Mouse (Mus musculus) forebrain, embryonic 14.5 days (tissue): ENCODE measurements at regions not wholly inside any gene's neighbourhood (a gene's known extent, or its start where the extent isn't known, plus 50 kb on each side); places are given as distances from the start of the nearest gene placed in this dataset.

Experiments
- ATAC-seq: fragments of 200-750 bp; cut with Nextera tagmentation; 2 replicates; pipeline ENCODE4 v1.8.0; 2017; ENCODE audit warnings: mild to moderate bottlenecking, moderate library complexity
- DNase-seq: peaks from one replicate; pipeline ENCODE4 v3.0.0-alpha.2; 2015; ENCODE audit warnings: low spot score
- H3K27ac ChIP-seq: fragments of 300-500 bp; sonication (generic); 2 replicates; pipeline ENCODE4 v1.5.1; 2014; ENCODE audit warnings: low read depth, mild to moderate bottlenecking, control low read depth, low read length, moderate library complexity
- H3K27me3 ChIP-seq: fragments of 300-500 bp; sonication (generic); replicated peaks from 2 replicates; pipeline ENCODE4 v1.6.1; 2014; ENCODE audit warnings: low read length, control low read depth, mixed read lengths; ENCODE audit not compliant: control insufficient read depth, insufficient read depth
- H3K36me3 ChIP-seq: fragments of 300-500 bp; sonication (generic); 2 replicates; pipeline ENCODE4 v1.6.1; 2014; ENCODE audit warnings: low read length, control low read depth; ENCODE audit not compliant: control insufficient read depth, insufficient read depth
- H3K4me1 ChIP-seq: fragments of 300-500 bp; sonication (generic); 2 replicates; pipeline ENCODE4 v1.6.1; 2014; ENCODE audit warnings: antibody characterized with exemption, low read length, control low read depth; ENCODE audit not compliant: control insufficient read depth, insufficient read depth
- H3K4me2 ChIP-seq: fragments of 300-500 bp; sonication (generic); 2 replicates; pipeline ENCODE4 v1.6.1; 2014; ENCODE audit warnings: mild to moderate bottlenecking, control low read depth, low read length
- H3K4me3 ChIP-seq: fragments of 300-500 bp; sonication (generic); 2 replicates; pipeline ENCODE4 v1.5.1; 2014; ENCODE audit warnings: low read depth, low read length, control low read depth
- H3K9ac ChIP-seq: fragments of 300-500 bp; sonication (generic); 2 replicates; pipeline ENCODE4 v1.6.1; 2014; ENCODE audit warnings: mild to moderate bottlenecking, low read length, control low read depth, moderate library complexity
- H3K9me3 ChIP-seq: fragments of 300-500 bp; sonication (generic); replicated peaks from 2 replicates; pipeline ENCODE4 v1.6.1; 2016; ENCODE audit warnings: low read length, control low read depth, mixed read lengths; ENCODE audit not compliant: control insufficient read depth
- WGBS: fragments of 180-500 bp; shearing (Covaris S2); extraction: QIAGEN DNeasy Blood & Tissue Kit; methylation state at CpG from one replicate; pipeline ENCODE4 v1.1.7; 2014; 5-methylcytosine and 5-hydroxymethylcytosine counted together

GRCm38 (mm10) chr17:4457491-4457890 is 536.6 kb upstream of the Arid1b start:
- H3K9ac ChIP-seq, result no peak overlapping the region

GRCm38 (mm10) chr17:4461541-4461940 is 532.6 kb upstream of the Arid1b start:
- H3K4me2 ChIP-seq, result no peak overlapping the region
- H3K27ac ChIP-seq, result no peak overlapping the region
- WGBS, result 73% methylated on average over 2 of the region's 2 CpGs
- H3K4me1 ChIP-seq, result no peaks in the 10 kb centered on the region
- no peaks in the 10 kb centered on the region for H3K36me3 ChIP-seq
- ATAC-seq, result no peak
- H3K9ac ChIP-seq, result no peak overlapping the region
- H3K27me3 ChIP-seq, result no peaks in the 10 kb centered on the region
- no peaks in the 10 kb centered on the region for H3K9me3 ChIP-seq
- DNase-seq, result no peak
- H3K4me3 ChIP-seq, result no peak overlapping the region

More at GRCm38 (mm10) chr17:4457491-4457890, 536.6 kb upstream of the Arid1b start:
- Histone ChIP-seq H3K4me3 (no peak overlapping the region), H3K4me1 (no peaks in the 10 kb centered on the region), H3K27me3 (no peaks in the 10 kb centered on the region), H3K4me2 (no peak overlapping the region), H3K36me3 (no peaks in the 10 kb centered on the region), H3K27ac (no peak overlapping the region), H3K9me3 (no peaks in the 10 kb centered on the region)
- no peak for DNase-seq
- no peak for ATAC-seq
- 68% methylated on average over 1 of the region's 1 CpGs for WGBS

GRCm38 (mm10) chr17:4464286-4464880 is 529.7 kb upstream of the Arid1b start:
- no peak overlapping the region for H3K9ac ChIP-seq
- ATAC-seq, result no peak
- no peak overlapping the region for H3K4me3 ChIP-seq
- 57% methylated on average over 2 of the region's 2 CpGs for whole genome bisulfite sequencing
- peak; percentile 12 for DNase-seq
- no peaks in the 10 kb centered on the region for H3K9me3 ChIP-seq
- H3K27me3 ChIP-seq, result no peaks in the 10 kb centered on the region
- no peaks in the 10 kb centered on the region for H3K36me3 ChIP-seq
- no peak overlapping the region for H3K4me2 ChIP-seq
- H3K4me1 ChIP-seq, result no peaks in the 10 kb centered on the region
- no peak overlapping the region for H3K27ac ChIP-seq

- H3K9ac ChIP-seq, result no peak overlapping the region
- H3K27ac ChIP-seq, result no peak overlapping the region
- DNase-seq (no peak), ATAC-seq (no peak)
- H3K36me3 ChIP-seq, result no peaks in the 10 kb centered on the region
- no peaks in the 10 kb centered on the region for H3K4me1 ChIP-seq
- H3K4me3 ChIP-seq, result no peak overlapping the region
- WGBS, result 90% methylated on average over 6 of the region's 6 CpGs
- no peak overlapping the region for H3K4me2 ChIP-seq
- H3K9me3 ChIP-seq, result no peaks in the 10 kb centered on the region
- no peaks in the 10 kb centered on the region for H3K27me3 ChIP-seq
These were observed 528.4 kb upstream of the Arid1b start for GRCm38 (mm10) chr17:4465741-4466140.

- Histone ChIP-seq H3K4me2 (no peak overlapping the region), H3K36me3 (no peaks in the 10 kb centered on the region), H3K4me1 (no peaks in the 10 kb centered on the region), H3K27me3 (no peaks in the 10 kb centered on the region), H3K9me3 (no peaks in the 10 kb centered on the region), H3K9ac (0 out of 2 replicates have a peak overlapping the region, but pooled peaks have one; percentile 8), H3K4me3 (no peak overlapping the region), H3K27ac (no peak overlapping the region)
- ATAC-seq, result no peak
- 47% methylated on average over 5 of the region's 5 CpGs for WGBS
- DNase-seq, result no peak
These were observed 521.7 kb upstream of the Arid1b start for GRCm38 (mm10) chr17:4472412-4472811.

GRCm38 (mm10) chr17:4474350-4474749 is 519.8 kb upstream of the Arid1b start:
- H3K4me3 ChIP-seq, result no peak overlapping the region
- H3K9ac ChIP-seq, result no peak overlapping the region
- no peak for ATAC-seq
- H3K27ac ChIP-seq, result no peak overlapping the region
- no peaks in the 10 kb centered on the region for H3K36me3 ChIP-seq
- H3K9me3 ChIP-seq, result no peaks in the 10 kb centered on the region
- 87% methylated on average over 5 of the region's 5 CpGs for WGBS
- H3K4me2 ChIP-seq, result no peak overlapping the region
- no peaks in the 10 kb centered on the region for H3K27me3 ChIP-seq
- no peaks in the 10 kb centered on the region for H3K4me1 ChIP-seq
- no peak for DNase-seq

GRCm38 (mm10) chr17:4475665-4476064 is 518.5 kb upstream of the Arid1b start:
- Histone ChIP-seq H3K27me3 (no peaks in the 10 kb centered on the region), H3K36me3 (no peaks in the 10 kb centered on the region), H3K4me2 (no peak overlapping the region), H3K9ac (no peak overlapping the region), H3K9me3 (no peaks in the 10 kb centered on the region), H3K27ac (no peak overlapping the region), H3K4me3 (no peak overlapping the region), H3K4me1 (no peaks in the 10 kb centered on the region)
- 96% methylated on average over 3 of the region's 3 CpGs for WGBS
- ATAC-seq, result no peak
- DNase-seq, result no peak

GRCm38 (mm10) chr17:4494392-4494791 is 499.7 kb upstream of the Arid1b start:
- Histone ChIP-seq H3K9me3 (no peaks in the 10 kb centered on the region), H3K9ac (no peak overlapping the region), H3K27ac (no peak overlapping the region), H3K4me2 (no peak overlapping the region), H3K4me3 (no peak overlapping the region), H3K27me3 (no peaks in the 10 kb centered on the region), H3K4me1 (peaks cover 5% of the 10 kb centered on the region), H3K36me3 (no peaks in the 10 kb centered on the region)
- DNase-seq (no peak), ATAC-seq (no peak)
- WGBS, result 83% methylated on average over 2 of the region's 2 CpGs

GRCm38 (mm10) chr17:4500504-4500903 is 493.6 kb upstream of the Arid1b start:
- H3K27ac ChIP-seq, result no peak overlapping the region
- WGBS, result 59% methylated on average over 5 of the region's 5 CpGs
- no peaks in the 10 kb centered on the region for H3K36me3 ChIP-seq
- no peak overlapping the region for H3K9ac ChIP-seq
- ATAC-seq, result no peak
- H3K9me3 ChIP-seq, result no peaks in the 10 kb centered on the region
- H3K27me3 ChIP-seq, result no peaks in the 10 kb centered on the region
- no peak overlapping the region for H3K4me2 ChIP-seq
- no peak for DNase-seq
- H3K4me1 ChIP-seq, result peaks cover 5% of the 10 kb centered on the region
- H3K4me3 ChIP-seq, result no peak overlapping the region
